Mouse (Mus musculus) heart, adult 2 months (tissue): ENCODE measurements around the gene Map3k3.

ENCODE experiments used
- CTCF ChIP-seq: fragments of 200-600 bp; IDR thresholded peaks from 2 replicates; pipeline ENCODE4 v1.8.1; 2022; ENCODE audit warnings: antibody characterized with exemption, mild to moderate bottlenecking, moderate library complexity
- EP300 ChIP-seq: fragments of 200-500 bp; IDR thresholded peaks from 2 replicates; pipeline ENCODE4 v1.6.1; 2011; ENCODE audit warnings: low read depth, low read length, control low read depth; ENCODE audit not compliant: insufficient read depth

GRCm38 (mm10) chr11:106192657-106193370 lies 108.4 kb downstream of the Map3k3 start:
- TF ChIP-seq CTCF, result no peak
- 0 out of 2 replicates have a peak, but pooled peaks have one; percentile 21 for TF ChIP-seq EP300
